Mouse (Mus musculus): ENCODE results near the gene Nr5a1.

The Nr5a1 gene
- long read RNA-seq, experiment 1, transcript Nr5a1-201 (7 exons, 2,947 nt): major isoform, 57 of 244 reads
- long read RNA-seq, experiment 1, partial matches to known transcripts: 115 of 244 reads
- long read RNA-seq, experiment 1, other reads (novel, unspliced or antisense): 70 of 244 reads
- long read RNA-seq, experiment 2, transcript Nr5a1-201 (7 exons, 2,947 nt): major isoform, 22 of 96 reads
- long read RNA-seq, experiment 2, partial matches to known transcripts: 29 of 96 reads
- long read RNA-seq, experiment 2, other reads (novel, unspliced or antisense): 45 of 96 reads

GRCm38 (mm10) chr2:38714324-38714723, at the start of gene Nr5a1:
Nr5a1 (minus strand) TSS chr2:38714542.
- intact Hi-C loops (cut with DNase I): no loop called here

DNA sequence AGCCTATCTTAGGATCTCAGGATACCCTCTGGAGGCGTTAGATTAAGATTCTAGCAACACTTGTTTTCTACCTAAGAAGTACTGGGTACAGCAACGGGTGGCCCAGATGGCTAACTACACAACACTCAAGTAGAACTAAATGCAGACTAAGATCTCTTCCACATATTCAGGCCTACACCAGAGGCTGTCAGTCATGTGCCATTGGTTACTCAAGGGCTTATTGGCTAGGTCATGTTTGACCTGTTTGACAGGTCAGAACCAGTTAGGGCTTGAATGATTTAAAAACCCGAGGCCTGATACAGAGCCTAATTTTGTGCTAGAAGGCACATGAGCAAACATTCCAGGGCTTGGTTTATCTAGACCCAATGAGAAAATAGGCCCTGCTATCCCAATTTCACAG, 25.5 kb upstream of the Nr5a1 start:
- intact Hi-C loops (cut with DNase I): loop anchor here (1.0 to 5.0 kb wide), 2 partner anchors 48 to 79 kb away; no protein-coding TSS in a partner anchor

DNA sequence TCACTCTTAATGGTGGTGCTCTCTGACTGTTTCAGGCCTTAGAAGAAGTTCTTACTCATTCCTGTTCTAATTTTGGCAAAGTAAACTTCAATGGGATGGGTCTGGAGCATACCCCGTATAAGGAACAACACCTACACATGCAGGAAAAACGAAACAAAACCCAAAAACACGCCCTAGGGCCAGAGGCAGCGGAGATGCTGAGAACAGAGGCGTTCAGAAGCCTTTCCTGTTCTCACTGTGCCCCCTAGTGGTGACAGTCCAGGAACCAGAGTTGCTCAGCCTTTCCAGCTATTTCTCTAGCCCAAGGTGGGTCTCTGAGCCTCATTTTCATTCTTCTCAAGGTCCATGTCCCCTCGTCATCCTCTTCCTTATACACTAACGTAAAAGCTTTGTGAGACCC, 25.1 kb upstream of the Nr5a1 start:
- intact Hi-C loops (cut with DNase I): loop anchor here (5.0 kb wide), 1 partner anchor 47 kb away; no protein-coding TSS in a partner anchor

GRCm38 (mm10) chr2:38738601-38739301, 24.4 kb upstream of the Nr5a1 start:
- intact Hi-C loops (cut with DNase I): loop anchor here (5.0 kb wide), 1 partner anchor 46 kb away; no protein-coding TSS in a partner anchor

- intact Hi-C loops (cut with DNase I): loop anchor here (5.0 kb wide), 1 partner anchor 43 kb away; no protein-coding TSS in a partner anchor
Observed at GRCm38 (mm10) chr2:38735740-38736139, 21.4 kb upstream of the Nr5a1 start.

GRCm38 (mm10) chr2:38734721-38735120, 20.4 kb upstream of the Nr5a1 start:
- intact Hi-C loops (cut with DNase I): loop anchor here (5.0 kb wide), 1 partner anchor 42 kb away; no protein-coding TSS in a partner anchor

- intact Hi-C loops (cut with DNase I): no loop called here
Observed at GRCm38 (mm10) chr2:38730331-38730827, 16.0 kb upstream of the Nr5a1 start.

DNA sequence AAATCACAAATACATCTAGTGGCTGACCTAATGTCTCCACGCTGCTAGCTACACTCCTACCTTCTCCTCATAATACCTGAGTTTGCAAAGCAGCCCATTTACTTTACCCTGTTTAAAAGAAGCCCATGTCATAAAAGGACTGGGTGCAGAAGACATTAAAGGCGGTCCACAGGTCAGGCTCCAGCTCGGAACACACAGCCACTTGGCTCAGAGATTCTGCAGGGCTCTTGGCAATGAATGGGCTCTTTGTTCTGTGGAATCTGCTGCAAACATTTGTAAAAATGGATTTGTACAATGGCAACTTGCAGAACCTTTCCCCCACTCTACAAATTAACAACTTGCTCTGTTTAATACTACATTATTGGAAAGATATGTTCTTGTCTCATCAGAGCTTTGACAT, 11.1 kb upstream of the Nr5a1 start:
- intact Hi-C loops (cut with DNase I): no loop called here

GRCm38 (mm10) chr2:38723378-38723777, 9.0 kb upstream of the Nr5a1 start:
- intact Hi-C loops (cut with DNase I): no loop called here

DNA sequence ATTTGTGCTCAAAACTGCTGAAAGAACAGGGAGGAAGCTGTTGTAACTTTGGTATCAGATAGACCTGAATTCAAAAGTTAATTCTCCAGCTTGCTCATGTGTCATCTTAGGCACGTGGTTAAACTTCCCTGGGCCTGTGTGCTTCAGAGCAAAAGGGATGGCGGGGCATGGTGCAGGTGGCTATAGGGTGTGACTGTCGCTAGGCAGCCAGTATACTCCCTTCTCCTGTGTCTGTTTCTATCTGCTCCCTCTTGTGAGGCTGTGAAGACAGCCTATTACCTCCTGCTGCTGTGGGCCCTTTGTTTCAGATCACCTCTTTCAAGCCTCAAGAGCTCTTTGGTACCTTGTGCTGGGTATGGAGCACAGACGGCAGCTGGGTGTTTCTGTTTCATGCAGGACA, 7.7 kb upstream of the Nr5a1 start:
- intact Hi-C loops (cut with DNase I): no loop called here

GRCm38 (mm10) chr2:38720661-38721060, 6.3 kb upstream of the Nr5a1 start:
- intact Hi-C loops (cut with DNase I): no loop called here

GRCm38 (mm10) chr2:38719354-38719753, 5.0 kb upstream of the Nr5a1 start:
- intact Hi-C loops (cut with DNase I): no loop called here

DNA sequence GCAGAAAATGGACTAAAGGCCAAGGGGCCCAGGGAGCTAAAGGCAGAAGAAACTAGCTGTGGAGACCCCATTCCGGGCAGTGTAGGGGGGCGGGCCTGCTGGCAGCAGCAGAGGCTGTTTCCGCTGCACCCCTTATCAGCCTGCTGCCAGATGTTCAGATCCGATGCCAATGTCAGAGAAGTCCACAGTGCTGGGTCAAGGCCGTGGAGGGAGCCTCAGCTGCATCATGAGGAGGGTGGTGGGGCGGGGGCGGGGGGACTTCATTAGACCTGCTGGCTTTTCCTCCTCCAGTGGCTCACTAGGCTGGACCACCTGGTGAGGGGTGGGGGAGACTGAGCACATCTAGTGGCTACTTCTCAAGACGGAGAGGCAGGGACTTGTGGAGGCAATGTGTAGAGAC, 4.3 kb upstream of the Nr5a1 start:
- intact Hi-C loops (cut with DNase I): no loop called here

DNA sequence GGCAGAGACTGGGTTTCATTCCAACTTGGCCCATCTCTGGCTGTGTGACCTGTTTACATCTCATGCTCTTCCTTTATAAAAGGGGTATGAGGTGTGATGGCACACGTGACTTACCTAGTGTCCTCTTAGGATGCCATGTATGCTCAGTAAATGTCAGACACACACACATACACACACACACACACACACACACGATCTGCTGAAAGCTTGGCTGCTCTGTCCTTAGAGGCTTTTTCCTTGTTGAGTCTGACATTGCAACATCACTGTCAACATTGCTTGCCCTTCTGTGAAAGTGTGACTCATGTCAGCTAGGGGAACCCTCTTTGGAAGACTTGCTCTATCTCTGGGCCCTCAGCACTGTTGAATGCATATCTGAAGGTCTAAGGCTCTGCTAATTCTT, 3.1 kb upstream of the Nr5a1 start:
- intact Hi-C loops (cut with DNase I): no loop called here

DNA sequence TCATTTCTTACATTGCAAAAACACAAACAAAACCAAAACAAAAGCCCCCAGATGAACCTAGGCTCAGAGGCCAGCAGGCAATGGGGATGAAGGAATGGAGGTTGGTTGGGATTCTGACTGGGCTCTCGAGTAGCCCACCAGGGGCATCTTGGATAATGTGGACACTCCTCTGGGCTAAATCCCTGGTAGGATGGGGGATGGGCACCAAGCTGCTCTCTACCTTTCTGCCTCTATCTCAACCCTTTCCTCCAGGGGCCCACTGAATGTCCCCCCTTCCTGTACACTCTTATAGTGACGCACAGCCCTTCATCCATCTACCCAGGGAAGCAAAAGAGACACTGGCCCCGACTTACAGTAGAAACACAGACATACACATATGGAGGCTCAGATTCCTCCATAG, 746 bp downstream of the Nr5a1 start:
- intact Hi-C loops (cut with DNase I): no loop called here

DNA sequence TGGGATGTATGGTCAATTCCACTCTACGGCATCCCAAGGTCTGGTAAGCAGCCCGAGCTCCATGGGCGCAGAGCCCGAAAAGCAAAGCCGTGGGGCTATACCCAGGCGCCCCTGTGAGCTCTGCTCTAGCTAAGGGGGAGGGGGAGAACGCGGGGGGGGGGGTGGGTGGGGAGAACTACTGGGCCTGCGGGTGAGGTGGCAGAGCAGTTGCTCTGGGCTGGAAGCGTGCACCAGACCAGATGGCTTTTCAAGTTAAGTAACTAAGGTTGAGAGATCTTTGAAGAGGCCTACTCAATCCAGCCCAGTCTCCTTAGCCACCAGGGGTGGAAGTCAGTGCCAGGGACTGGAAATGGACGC, 1.6 kb downstream of the Nr5a1 start:
- intact Hi-C loops (cut with DNase I): no loop called here

- intact Hi-C loops (cut with DNase I): no loop called here
Observed at GRCm38 (mm10) chr2:38712076-38712768, 2.1 kb downstream of the Nr5a1 start.

GRCm38 (mm10) chr2:38711421-38711861, 2.9 kb downstream of the Nr5a1 start:
- intact Hi-C loops (cut with DNase I): no loop called here

- intact Hi-C loops (cut with DNase I): no loop called here
Observed at GRCm38 (mm10) chr2:38710304-38711241, 3.8 kb downstream of the Nr5a1 start.

DNA sequence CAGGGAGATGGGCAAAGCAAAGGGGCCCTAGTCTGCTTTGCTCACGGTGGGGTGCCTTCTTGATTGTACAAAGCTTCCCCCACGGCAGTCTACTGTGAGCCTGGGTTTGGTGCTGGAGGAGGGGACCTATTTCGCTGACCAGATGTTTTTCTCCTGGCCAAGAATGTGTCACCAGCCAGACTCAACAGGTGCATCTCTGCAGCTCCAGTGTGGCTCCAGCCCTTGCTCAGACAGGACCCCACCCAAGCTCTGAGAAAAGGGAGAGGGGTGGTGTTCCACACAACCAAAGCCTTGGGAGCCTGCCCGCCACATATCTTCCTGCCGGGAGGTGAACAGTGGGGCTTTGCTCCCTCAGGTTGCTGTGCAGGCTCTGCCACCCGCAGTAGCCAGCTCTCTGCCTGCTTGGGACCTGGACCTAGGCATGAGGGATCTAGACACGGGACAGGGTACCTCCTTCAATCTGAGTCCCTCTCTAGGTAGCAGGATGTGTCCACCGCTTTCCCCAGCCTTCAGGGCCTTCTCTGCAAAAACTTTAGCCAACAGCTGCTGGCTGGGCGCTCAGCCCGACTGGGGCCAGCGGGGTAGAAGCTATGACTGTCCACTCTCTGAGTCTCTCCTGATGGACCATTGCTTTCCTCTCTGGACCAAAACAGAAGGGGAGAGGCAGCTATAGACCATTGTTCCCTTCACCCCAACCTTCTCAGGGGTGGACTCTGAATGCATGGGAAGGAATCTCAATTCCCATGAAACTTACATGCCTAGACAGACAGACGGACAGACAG, 5.2 kb downstream of the Nr5a1 start:
- intact Hi-C loops (cut with DNase I): no loop called here

Measured in adrenal gland (tissue).